Mouse (Mus musculus) neural tube, embryonic 14.5 days (tissue): Measurements from ENCODE around the gene Rgl1. TPM values are rescaled to one million over a fixed set of nuclear protein-coding genes. Genes with fewer than 3 reads are reported as not detected.

Source experiments
- ATAC-seq: fragments of 200-750 bp; cut with Nextera tagmentation; 2 replicates; pipeline ENCODE4 v1.8.0; 2017; ENCODE audit warnings: low read depth, mild to moderate bottlenecking, moderate TSS enrichment, moderate library complexity
- H3K27ac ChIP-seq: fragments of 300-500 bp; sonication (generic); 2 replicates; pipeline ENCODE4 v1.5.1; 2014; ENCODE audit warnings: low read depth, mild to moderate bottlenecking, control low read depth, low read length, moderate library complexity, mixed read lengths
- H3K27me3 ChIP-seq: fragments of 300-500 bp; sonication (generic); 2 replicates; pipeline ENCODE4 v1.6.1; 2014; ENCODE audit warnings: low read length; ENCODE audit not compliant: control insufficient read depth, insufficient read depth
- H3K36me3 ChIP-seq: fragments of 300-500 bp; sonication (generic); 2 replicates; pipeline ENCODE4 v1.6.1; 2014; ENCODE audit warnings: low read length, mixed read lengths; ENCODE audit not compliant: control insufficient read depth, insufficient read depth
- H3K4me1 ChIP-seq: fragments of 300-500 bp; sonication (generic); 2 replicates; pipeline ENCODE4 v1.6.1; 2014; ENCODE audit warnings: low read length; ENCODE audit not compliant: control insufficient read depth, insufficient read depth
- H3K4me2 ChIP-seq: fragments of 300-500 bp; sonication (generic); 2 replicates; pipeline ENCODE4 v1.6.1; 2014; ENCODE audit warnings: mild to moderate bottlenecking, low read depth, low read length, control low read depth
- H3K4me3 ChIP-seq: fragments of 300-500 bp; sonication (generic); 2 replicates; pipeline ENCODE4 v1.5.1; 2014; ENCODE audit warnings: low read depth, low read length, control low read depth, mixed read lengths
- H3K9ac ChIP-seq: fragments of 300-500 bp; sonication (generic); replicated peaks from 2 replicates; pipeline ENCODE4 v1.6.1; 2014; ENCODE audit warnings: low read depth, mild to moderate bottlenecking, control low read depth, low read length, mixed read lengths
- H3K9me3 ChIP-seq: fragments of 300-500 bp; sonication (generic); 2 replicates; pipeline ENCODE4 v1.6.1; 2016; ENCODE audit warnings: low read length; ENCODE audit not compliant: control insufficient read depth
- WGBS: fragments of 180-500 bp; shearing (Covaris S2); extraction: QIAGEN DNeasy Blood & Tissue Kit; methylation state at CpG from one replicate; pipeline ENCODE4 v1.1.7; 2014; 5-methylcytosine and 5-hydroxymethylcytosine counted together
- polyA plus RNA-seq: library from polyadenylated mRNA; unstranded; fragments of >200 nt; fragmentation: Nextera tagmentation; extraction: Ambion mirVana; gene quantifications from 2 replicates; pipeline ENCODE4 v1.2.1, GENCODE M21; 2014

The Rgl1 gene
- polyA plus RNA-seq, 1 experiment from 2014 or later, result 14.9 TPM

GRCm38 (mm10) chr1:152766804-152767748 is 925 bp upstream of the Rgl1 start:
- under 1% methylated on average over 57 of the region's 60 CpGs for WGBS
- peak overlapping the region; percentile 93 for H3K9ac ChIP-seq
- peak; percentile 71; the same call in 1 of the 2 replicates for ATAC-seq
- no peaks in the 10 kb centered on the region; the same call in 1 of the 2 replicates for H3K27me3 ChIP-seq
- peak overlapping the region; percentile 94 for H3K4me3 ChIP-seq
- H3K9me3 ChIP-seq, result no peaks in the 10 kb centered on the region
- H3K36me3 ChIP-seq, result peaks cover 12% of the 10 kb centered on the region
- peak overlapping the region; percentile 85 for H3K27ac ChIP-seq
- peaks cover 3% of the 10 kb centered on the region; the same call in 1 of the 2 replicates for H3K4me1 ChIP-seq
- peak overlapping the region; percentile 64 for H3K4me2 ChIP-seq

GRCm38 (mm10) chr1:152761791-152762190 is 4.4 kb downstream of the Rgl1 start:
- no peaks in the 10 kb centered on the region for H3K9me3 ChIP-seq
- no peaks in the 10 kb centered on the region for H3K36me3 ChIP-seq
- H3K9ac ChIP-seq, result no peak overlapping the region
- H3K27ac ChIP-seq, result no peak overlapping the region
- 0 out of 2 replicates have a peak, but pooled peaks cover 3% of the 10 kb centered on the region for H3K4me1 ChIP-seq
- H3K4me2 ChIP-seq, result no peak overlapping the region
- H3K27me3 ChIP-seq, result no peaks in the 10 kb centered on the region; the same call in 1 of the 2 replicates
- 86% methylated on average over 2 of the region's 2 CpGs for WGBS
- no peak overlapping the region for H3K4me3 ChIP-seq
- ATAC-seq, result no peak

GRCm38 (mm10) chr1:152750312-152750965 is 15.7 kb downstream of the Rgl1 start, which contains the start of gene Apobec4:
TSS of gene Apobec4 (plus strand) at chr1:152750551.
- H3K4me2 ChIP-seq, result no peak within 1 kb of the TSS
- H3K36me3 ChIP-seq, result no peaks in the 10 kb centered on the region
- H3K9ac ChIP-seq, result no peak within 1 kb of the TSS
- H3K4me3 ChIP-seq, result no peak within 1 kb of the TSS
- 66% methylated on average over 13 of the region's 13 CpGs for WGBS
- 0 out of 2 replicates have a peak, but pooled peaks cover 4% of the 10 kb centered on the region for H3K4me1 ChIP-seq
- no peak for ATAC-seq
- H3K27me3 ChIP-seq, result no peaks in the 10 kb centered on the region
- no peaks in the 10 kb centered on the region for H3K9me3 ChIP-seq
- no peak within 1 kb of the TSS for H3K27ac ChIP-seq

- Histone ChIP-seq H3K27me3 (no peaks in the 10 kb centered on the region), H3K4me3 (no peak overlapping the region), H3K9me3 (no peaks in the 10 kb centered on the region), H3K4me2 (no peak overlapping the region), H3K27ac (no peak overlapping the region), H3K9ac (no peak overlapping the region), H3K36me3 (no peaks in the 10 kb centered on the region), H3K4me1 (0 out of 2 replicates have a peak, but pooled peaks cover 4% of the 10 kb centered on the region)
- 70% methylated on average over 9 of the region's 9 CpGs for WGBS
- ATAC-seq, result no peak
These were observed 16.9 kb downstream of the Rgl1 start for GRCm38 (mm10) chr1:152749276-152749675.

- Histone ChIP-seq H3K9me3 (no peaks in the 10 kb centered on the region), H3K4me1 (0 out of 2 replicates have a peak, but pooled peaks cover 4% of the 10 kb centered on the region), H3K36me3 (no peaks in the 10 kb centered on the region), H3K9ac (no peak overlapping the region), H3K4me2 (no peak overlapping the region), H3K4me3 (no peak overlapping the region), H3K27ac (no peak overlapping the region), H3K27me3 (no peaks in the 10 kb centered on the region)
- 7% methylated on average over 5 of the region's 5 CpGs for WGBS
- ATAC-seq, result peak; percentile 65
These were observed 19.7 kb downstream of the Rgl1 start for GRCm38 (mm10) chr1:152746426-152746825.

GRCm38 (mm10) chr1:152743095-152743826 is 22.9 kb downstream of the Rgl1 start:
- Histone ChIP-seq H3K4me3 (no peak overlapping the region), H3K27me3 (no peaks in the 10 kb centered on the region), H3K27ac (no peak overlapping the region), H3K9me3 (no peaks in the 10 kb centered on the region), H3K36me3 (no peaks in the 10 kb centered on the region), H3K4me1 (no peaks in the 10 kb centered on the region), H3K4me2 (no peak overlapping the region), H3K9ac (no peak overlapping the region)
- no peak for ATAC-seq
- 59% methylated on average over 15 of the region's 15 CpGs for WGBS

GRCm38 (mm10) chr1:152739374-152739773 is 26.8 kb downstream of the Rgl1 start:
- H3K4me1 ChIP-seq, result no peaks in the 10 kb centered on the region
- no peaks in the 10 kb centered on the region for H3K9me3 ChIP-seq
- H3K36me3 ChIP-seq, result no peaks in the 10 kb centered on the region
- H3K4me2 ChIP-seq, result no peak overlapping the region
- no peak overlapping the region for H3K27ac ChIP-seq
- no peaks in the 10 kb centered on the region for H3K27me3 ChIP-seq
- H3K9ac ChIP-seq, result no peak overlapping the region
- no peak overlapping the region for H3K4me3 ChIP-seq
- WGBS, result 81% methylated on average over 11 of the region's 11 CpGs
- no peak for ATAC-seq

GRCm38 (mm10) chr1:152738793-152739192 is 27.4 kb downstream of the Rgl1 start:
- 91% methylated on average over 9 of the region's 9 CpGs for WGBS
- no peak for ATAC-seq

More at GRCm38 (mm10) chr1:152738793-152739192, 27.4 kb downstream of the Rgl1 start:
- Histone ChIP-seq H3K4me2 (no peak overlapping the region), H3K4me1 (no peaks in the 10 kb centered on the region), H3K9ac (no peak overlapping the region), H3K27ac (no peak overlapping the region), H3K4me3 (no peak overlapping the region), H3K36me3 (no peaks in the 10 kb centered on the region), H3K27me3 (no peaks in the 10 kb centered on the region), H3K9me3 (no peaks in the 10 kb centered on the region)
